Mouse (Mus musculus): ENCODE data around the gene Sync.

DNA sequence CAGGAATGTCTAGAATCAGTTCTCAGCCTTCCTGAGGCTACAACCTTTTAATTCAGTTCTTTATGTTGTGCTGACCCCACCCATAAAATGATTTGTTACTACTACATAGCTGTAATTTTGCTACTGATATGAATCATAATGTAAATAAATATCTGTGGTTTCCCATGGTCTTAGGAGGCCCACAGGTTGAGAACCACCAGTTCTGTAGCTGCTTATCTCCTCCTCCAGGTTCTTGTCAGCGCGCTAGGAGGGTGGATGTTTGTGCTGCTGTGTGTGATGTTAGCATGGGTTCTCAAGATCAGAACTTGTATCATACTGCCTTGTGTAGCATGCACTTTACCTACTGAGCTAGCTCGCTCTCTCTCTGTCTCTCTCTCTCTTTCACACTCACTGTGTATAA is 52.3 kb downstream of the Sync start:
- TF ChIP-seq CTCF (IDR thresholded peaks at IDR 0.05; ENCODE audit: borderline replicate concordance, control insufficient read depth, extremely low read depth, insufficient read depth, low read length, poor library complexity): no peak
- no peak for TF ChIP-seq POLR2A (IDR thresholded peaks at IDR 0.05; ENCODE audit: control insufficient read depth, extremely low read depth, insufficient read depth, low read length, poor library complexity)

All from thymus, adult 2 months (tissue).